Mouse (Mus musculus) CH12.LX (cell line): ENCODE measurements around the gene Golga7b.

Experiments
- CTCF ChIP-seq, 2 experiments: IDR thresholded peaks in 1 of 2; conservative IDR thresholded peaks in 1 of 2; 2 replicates each; pipeline ENCODE4 v1.5.1; 2011 to 2012; ENCODE audit warnings: low read depth in 2 of 2, low read length in 2 of 2, improper control_type of control experiment in 1 of 2, inconsistent platforms in 1 of 2, mild to moderate bottlenecking in 1 of 2, moderate library complexity in 1 of 2
- EP300 ChIP-seq: IDR thresholded peaks from 2 replicates; pipeline ENCODE4 v1.6.1; 2011; ENCODE audit warnings: low read length, improper control_type of control experiment
- GABPA ChIP-seq: IDR thresholded peaks from 2 replicates; pipeline ENCODE4 v1.6.1; 2012; ENCODE audit warnings: low read depth, low read length, improper control_type of control experiment, inconsistent platforms; ENCODE audit not compliant: insufficient replicate concordance
- MEF2A ChIP-seq: IDR thresholded peaks from 2 replicates; pipeline ENCODE4 v1.6.1; 2014; ENCODE audit warnings: low read depth, mild to moderate bottlenecking, inconsistent platforms, low read length, improper control_type of control experiment, borderline replicate concordance
- MYC ChIP-seq: IDR thresholded peaks from 2 replicates; pipeline ENCODE4 v1.6.1; 2011; ENCODE audit warnings: low read depth, mild to moderate bottlenecking, improper control_type of control experiment, low read length
- POLR2A ChIP-seq: IDR thresholded peaks from 2 replicates; pipeline ENCODE4 v1.6.1; 2011; ENCODE audit warnings: low read depth, mild to moderate bottlenecking, improper control_type of control experiment, low read length
- RAD21 ChIP-seq: IDR thresholded peaks from 2 replicates; pipeline ENCODE4 v1.6.1; 2011; ENCODE audit warnings: low read depth, mild to moderate bottlenecking, low read length, improper control_type of control experiment, moderate library complexity
- SMC3 ChIP-seq: IDR thresholded peaks from 2 replicates; pipeline ENCODE4 v1.6.1; 2011; ENCODE audit warnings: low read depth, low read length, improper control_type of control experiment
- USF1 ChIP-seq: IDR thresholded peaks from 2 replicates; pipeline ENCODE4 v1.6.1; 2014; ENCODE audit warnings: low read depth, mild to moderate bottlenecking, inconsistent platforms, low read length, improper control_type of control experiment
- ZC3H11A ChIP-seq: IDR thresholded peaks from 2 replicates; pipeline ENCODE4 v1.6.1; 2012; ENCODE audit warnings: low read depth, mild to moderate bottlenecking, inconsistent platforms, low read length, improper control_type of control experiment

DNA sequence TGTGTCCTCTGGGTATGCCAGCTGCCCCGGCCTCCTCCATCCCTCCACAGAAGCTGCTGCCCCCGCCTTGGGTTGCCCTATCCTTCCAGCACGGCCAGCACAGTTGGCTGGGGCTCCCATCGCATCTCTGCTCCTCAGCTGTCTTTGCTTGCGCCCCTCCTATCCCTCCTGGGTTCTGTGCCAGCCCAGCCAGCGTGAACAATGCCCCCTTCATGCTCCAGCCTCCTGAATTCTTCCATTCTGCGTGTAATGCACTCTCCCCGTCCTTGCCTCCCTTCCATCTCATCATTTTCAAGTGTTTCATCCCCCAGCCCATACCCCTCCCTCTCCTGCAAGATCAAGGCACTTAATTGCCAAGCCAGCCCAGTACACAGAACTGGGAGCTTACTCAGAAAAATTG lies 69.6 kb downstream of the Golga7b start:
- TF ChIP-seq MYC (no peak), POLR2A (no peak), MEF2A (no peak), CTCF (conservative IDR thresholded peaks at IDR 0.05 in 1 of 2, IDR thresholded peaks at IDR 0.05 in 1 of 2; ENCODE audit: low read depth in 2 of 2, low read length in 2 of 2) (no peak), GABPA (no peak), ZC3H11A (no peak), SMC3 (no peak), USF1 (no peak), EP300 (no peak), RAD21 (no peak)
